Mouse (Mus musculus) intestine, embryonic 16.5 days (tissue): ENCODE measurements around the gene Kif1a. TPM values are rescaled to one million over a fixed set of nuclear protein-coding genes. Genes with fewer than 3 reads are reported as not detected.

ENCODE experiments used
- ATAC-seq: fragments of 200-750 bp; cut with Nextera tagmentation; 2 replicates; pipeline ENCODE4 v1.8.0; 2017; ENCODE audit warnings: moderate TSS enrichment, moderate library complexity
- H3K27ac ChIP-seq: fragments of 300-500 bp; sonication (generic); 2 replicates; pipeline ENCODE4 v1.5.1; 2014; ENCODE audit warnings: mild to moderate bottlenecking, low read length
- H3K27me3 ChIP-seq: fragments of 300-500 bp; sonication (generic); replicated peaks from 2 replicates; pipeline ENCODE4 v1.6.1; 2014; ENCODE audit warnings: low read length, control low read depth, mixed read lengths; ENCODE audit not compliant: control insufficient read depth, insufficient read depth
- H3K36me3 ChIP-seq: fragments of 300-500 bp; sonication (generic); 2 replicates; pipeline ENCODE4 v1.6.1; 2014; ENCODE audit warnings: low read length, control low read depth; ENCODE audit not compliant: control insufficient read depth, insufficient read depth
- H3K4me1 ChIP-seq: fragments of 300-500 bp; sonication (generic); 2 replicates; pipeline ENCODE4 v1.6.1; 2014; ENCODE audit warnings: low read length, control low read depth, mixed read lengths; ENCODE audit not compliant: control insufficient read depth, insufficient read depth
- H3K4me2 ChIP-seq: fragments of 300-500 bp; sonication (generic); 2 replicates; pipeline ENCODE4 v1.6.1; 2014; ENCODE audit warnings: low read depth, low read length, control low read depth
- H3K4me3 ChIP-seq: fragments of 300-500 bp; sonication (generic); 2 replicates; pipeline ENCODE4 v1.5.1; 2014; ENCODE audit warnings: mild to moderate bottlenecking, low read length
- H3K9ac ChIP-seq: fragments of 300-500 bp; sonication (generic); 2 replicates; pipeline ENCODE4 v1.6.1; 2014; ENCODE audit warnings: low read depth, low read length
- H3K9me3 ChIP-seq: fragments of 300-500 bp; sonication (generic); 2 replicates; pipeline ENCODE4 v1.6.1; 2016; ENCODE audit warnings: low read length, control low read depth; ENCODE audit not compliant: control insufficient read depth
- WGBS: fragments of 180-500 bp; shearing (Covaris S2); extraction: QIAGEN DNeasy Blood & Tissue Kit; methylation state at CpG from one replicate; pipeline ENCODE4 v1.1.7; 2014; 5-methylcytosine and 5-hydroxymethylcytosine counted together
- polyA plus RNA-seq: library from polyadenylated mRNA; unstranded; fragments of >200 nt; fragmentation: Nextera tagmentation; extraction: Ambion mirVana; gene quantifications from 2 replicates; pipeline ENCODE4 v1.2.1, GENCODE M21; 2015

Kif1a gene
- polyA plus RNA-seq, 1 experiment from 2014 or later, result 16.0 TPM

- ATAC-seq, result no peak
- Histone ChIP-seq H3K4me1 (no peaks in the 10 kb centered on the region), H3K27me3 (no peaks in the 10 kb centered on the region), H3K9ac (no peak overlapping the region), H3K4me3 (no peak overlapping the region), H3K4me2 (no peak overlapping the region), H3K36me3 (no peaks in the 10 kb centered on the region), H3K27ac (no peak overlapping the region), H3K9me3 (no peaks in the 10 kb centered on the region)
- WGBS, result 72% methylated on average over 4 of the region's 4 CpGs
Observed at GRCm38 (mm10) chr1:93013367-93013766, 88.4 kb downstream of the Kif1a start.

DNA sequence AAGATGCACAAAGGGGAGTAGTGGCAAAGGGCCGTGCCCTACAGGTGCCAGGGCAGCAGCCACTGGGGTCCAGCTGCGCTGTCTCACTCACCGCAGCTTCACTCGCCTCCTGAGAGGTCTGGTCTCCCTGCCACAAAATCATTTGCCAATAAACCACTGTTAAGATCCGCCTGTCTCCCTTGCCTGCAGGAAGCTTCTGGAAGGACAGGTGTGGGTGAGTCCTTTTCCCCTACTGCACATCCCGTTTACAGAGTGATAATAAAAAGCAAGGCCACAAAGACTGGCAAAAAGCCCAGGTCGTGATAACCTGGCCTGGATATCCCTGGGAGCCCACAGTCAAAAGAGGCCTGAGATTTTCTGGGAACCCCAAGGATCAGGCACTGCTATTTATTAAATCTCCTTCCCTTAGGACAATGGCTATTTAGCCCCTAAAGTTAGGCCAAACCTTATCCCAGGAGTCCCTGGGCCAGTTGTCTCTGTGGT is 89.6 kb downstream of the Kif1a start:
- ATAC-seq, result no peak
- H3K4me2 ChIP-seq, result no peak overlapping the region
- H3K27ac ChIP-seq, result no peak overlapping the region
- H3K9me3 ChIP-seq, result no peaks in the 10 kb centered on the region
- no peak overlapping the region for H3K9ac ChIP-seq
- H3K4me3 ChIP-seq, result no peak overlapping the region
- H3K36me3 ChIP-seq, result no peaks in the 10 kb centered on the region
- no peaks in the 10 kb centered on the region for H3K4me1 ChIP-seq
- no peaks in the 10 kb centered on the region for H3K27me3 ChIP-seq
- WGBS, result 69% methylated on average over 7 of the region's 7 CpGs

GRCm38 (mm10) chr1:93010731-93011130 is 91.0 kb downstream of the Kif1a start:
- Histone ChIP-seq H3K4me1 (no peaks in the 10 kb centered on the region), H3K9ac (no peak overlapping the region), H3K4me2 (no peak overlapping the region), H3K36me3 (no peaks in the 10 kb centered on the region), H3K9me3 (no peaks in the 10 kb centered on the region), H3K4me3 (no peak overlapping the region), H3K27ac (no peak overlapping the region), H3K27me3 (no peaks in the 10 kb centered on the region; the same call in 1 of the 2 replicates)
- 34% methylated on average over 3 of the region's 3 CpGs for WGBS
- no peak for ATAC-seq

DNA sequence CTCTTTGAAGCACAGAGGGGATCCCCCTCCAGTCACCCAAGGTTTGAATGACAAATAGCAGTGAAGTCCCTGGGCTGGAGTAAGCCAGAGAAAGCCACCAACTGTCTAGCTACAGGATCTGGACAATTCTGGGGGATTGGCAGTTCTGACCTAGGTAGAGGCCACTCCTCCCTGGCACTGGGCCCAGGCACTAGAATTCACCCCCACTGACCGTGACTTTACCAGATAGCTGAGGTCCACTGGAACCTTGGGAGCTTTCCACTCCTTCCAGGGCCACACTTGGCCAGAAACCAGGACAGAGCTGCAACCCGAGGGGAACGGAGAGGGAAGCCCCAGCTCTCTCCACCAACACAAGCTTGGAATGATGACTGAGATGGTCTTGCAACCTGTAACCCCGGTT is 92.6 kb downstream of the Kif1a start:
- H3K9ac ChIP-seq, result no peak overlapping the region
- no peak overlapping the region for H3K27ac ChIP-seq
- no peak overlapping the region for H3K4me2 ChIP-seq
- H3K9me3 ChIP-seq, result no peaks in the 10 kb centered on the region
- WGBS, result 61% methylated on average over 4 of the region's 4 CpGs
- no peaks in the 10 kb centered on the region; the same call in 1 of the 2 replicates for H3K27me3 ChIP-seq
- H3K36me3 ChIP-seq, result no peaks in the 10 kb centered on the region
- peak; percentile 34; the same call in 1 of the 2 replicates for ATAC-seq
- no peaks in the 10 kb centered on the region for H3K4me1 ChIP-seq
- H3K4me3 ChIP-seq, result no peak overlapping the region

DNA sequence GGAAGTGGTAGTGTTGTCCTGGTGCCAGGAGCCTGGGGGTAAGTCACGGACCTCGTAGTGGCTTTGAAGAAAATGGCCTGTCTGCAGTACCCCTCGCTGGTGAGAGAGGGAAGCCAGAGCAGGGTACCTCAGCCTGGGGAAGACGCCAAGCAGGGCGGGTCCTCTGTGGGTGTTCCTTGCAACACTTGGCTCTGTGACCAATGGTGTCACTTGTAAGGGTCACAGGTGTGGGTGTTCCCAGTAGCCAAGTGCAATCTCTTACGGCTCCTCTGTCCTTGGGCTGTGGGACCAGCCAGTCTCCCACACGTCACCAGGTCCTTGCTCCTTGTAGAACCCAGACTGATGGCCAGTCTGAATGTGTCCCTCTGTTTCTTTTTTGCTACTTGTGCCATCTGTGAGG is 95.7 kb downstream of the Kif1a start, which contains the start of gene Aqp12:
Aqp12 (plus strand) TSS at position 274 of the 400 bp plus-strand sequence.
- WGBS, result 64% methylated on average over 7 of the region's 7 CpGs
- Histone ChIP-seq H3K4me3 (no peak within 1 kb of the TSS), H3K9me3 (0 out of 2 replicates have a peak, but pooled peaks cover 4% of the 10 kb centered on the region), H3K9ac (no peak within 1 kb of the TSS), H3K4me2 (no peak within 1 kb of the TSS), H3K36me3 (no peaks in the 10 kb centered on the region), H3K4me1 (no peaks in the 10 kb centered on the region), H3K27me3 (no peaks in the 10 kb centered on the region; the same call in 1 of the 2 replicates), H3K27ac (no peak within 1 kb of the TSS)
- ATAC-seq, result peak; percentile 71

GRCm38 (mm10) chr1:92992880-92993279 is 108.9 kb downstream of the Kif1a start:
- no peaks in the 10 kb centered on the region for H3K4me1 ChIP-seq
- no peak overlapping the region for H3K4me2 ChIP-seq
- no peak overlapping the region for H3K4me3 ChIP-seq
- H3K9ac ChIP-seq, result no peak overlapping the region
- H3K36me3 ChIP-seq, result no peaks in the 10 kb centered on the region
- no peak for ATAC-seq
- WGBS, result 78% methylated on average over 2 of the region's 2 CpGs
- no peak overlapping the region for H3K27ac ChIP-seq
- H3K27me3 ChIP-seq, result no peaks in the 10 kb centered on the region
- H3K9me3 ChIP-seq, result no peaks in the 10 kb centered on the region

- Histone ChIP-seq H3K4me3 (no peak overlapping the region), H3K36me3 (no peaks in the 10 kb centered on the region), H3K4me1 (no peaks in the 10 kb centered on the region), H3K27me3 (no peaks in the 10 kb centered on the region), H3K27ac (no peak overlapping the region), H3K9ac (no peak overlapping the region), H3K9me3 (no peaks in the 10 kb centered on the region), H3K4me2 (no peak overlapping the region)
- ATAC-seq, result no peak
- WGBS, result 79% methylated on average over 6 of the region's 6 CpGs
Observed at GRCm38 (mm10) chr1:92992214-92992855, 109.4 kb downstream of the Kif1a start.

DNA sequence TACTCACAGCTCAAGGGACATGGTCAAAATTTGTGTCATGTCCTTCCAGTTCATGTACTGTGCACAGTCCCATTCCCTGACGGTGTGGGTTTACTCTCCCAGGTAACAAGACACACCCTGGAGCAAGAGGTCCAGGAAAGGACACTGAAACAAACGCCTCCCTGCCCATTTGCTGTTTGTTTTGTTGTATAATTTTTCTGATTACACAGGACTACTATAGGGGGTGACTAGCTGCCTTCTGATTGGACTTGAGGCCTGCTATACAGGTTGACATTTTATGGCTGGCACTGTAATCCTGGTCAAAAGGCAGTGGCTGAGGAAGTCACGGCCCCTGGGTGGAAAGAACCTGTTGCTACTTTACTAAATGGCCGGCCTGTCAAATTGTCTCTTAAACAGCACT is 111.9 kb downstream of the Kif1a start:
- 50% methylated on average over 4 of the region's 4 CpGs for WGBS
- no peaks in the 10 kb centered on the region for H3K27me3 ChIP-seq
- no peak overlapping the region for H3K4me2 ChIP-seq
- peak; percentile 70 for ATAC-seq
- no peaks in the 10 kb centered on the region for H3K4me1 ChIP-seq
- H3K4me3 ChIP-seq, result no peak overlapping the region
- H3K9ac ChIP-seq, result no peak overlapping the region
- H3K36me3 ChIP-seq, result no peaks in the 10 kb centered on the region
- H3K27ac ChIP-seq, result no peak overlapping the region
- H3K9me3 ChIP-seq, result no peaks in the 10 kb centered on the region

- ATAC-seq, result peak; percentile 57; the same call in 1 of the 2 replicates
- H3K36me3 ChIP-seq, result no peaks in the 10 kb centered on the region
- no peak overlapping the region for H3K27ac ChIP-seq
- H3K4me1 ChIP-seq, result no peaks in the 10 kb centered on the region
- H3K9ac ChIP-seq, result no peak overlapping the region
- H3K27me3 ChIP-seq, result no peaks in the 10 kb centered on the region
- H3K4me2 ChIP-seq, result no peak overlapping the region
- WGBS, result 40% methylated on average over 4 of the region's 4 CpGs
- no peaks in the 10 kb centered on the region for H3K9me3 ChIP-seq
- H3K4me3 ChIP-seq, result no peak overlapping the region
Observed at GRCm38 (mm10) chr1:92988894-92989293, 112.9 kb downstream of the Kif1a start.
